Mouse (Mus musculus): Measurements from ENCODE around the gene BC016579.

The BC016579 gene

DNA sequence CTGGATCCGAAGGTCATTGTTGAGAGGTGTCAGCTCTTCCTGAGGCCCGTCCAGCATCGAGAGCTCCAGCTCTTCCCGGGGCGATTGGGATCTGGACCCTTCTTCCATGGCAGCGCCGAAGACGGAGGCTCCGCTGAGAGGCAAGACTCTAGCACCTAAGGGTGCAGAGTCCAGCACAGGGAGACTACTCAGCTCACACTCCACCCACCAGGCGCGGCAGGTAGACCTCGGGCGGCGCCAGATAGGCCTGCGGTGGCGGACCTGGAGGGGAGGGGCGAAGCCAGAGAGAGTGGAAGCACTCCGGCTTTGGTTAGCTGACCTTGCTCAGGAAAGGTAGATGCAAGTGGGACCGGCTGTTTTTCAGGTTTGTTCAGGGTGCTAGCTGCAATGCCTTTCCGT is at the start of gene BC016579:
BC016579 (minus strand) TSS at position 135 of the 399 bp plus-strand sequence.
- DNase-seq (ENCODE audit: low spot score) = peak; percentile 83

DNA sequence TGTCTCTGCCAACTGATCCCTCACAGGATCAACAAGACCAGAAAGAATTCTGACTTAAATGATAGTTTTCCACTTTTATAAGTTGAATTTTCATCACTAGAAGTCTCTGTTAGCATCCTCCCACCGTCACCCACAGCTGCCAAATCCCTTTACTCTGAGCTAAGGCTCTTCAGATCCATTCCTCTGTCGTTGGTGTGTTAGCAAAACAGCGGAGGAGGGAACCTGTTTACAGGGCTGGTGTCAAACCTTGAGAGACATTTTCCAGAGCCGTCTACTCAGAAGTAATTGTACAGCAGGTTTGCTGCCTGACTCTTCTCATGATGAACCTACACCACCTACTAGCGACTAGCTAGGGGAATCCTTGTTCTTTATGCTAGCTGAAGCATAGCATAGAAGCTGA is 45.4 kb upstream of the BC016579 start:
- DNase-seq (ENCODE audit: low spot score) = no peak

DNA sequence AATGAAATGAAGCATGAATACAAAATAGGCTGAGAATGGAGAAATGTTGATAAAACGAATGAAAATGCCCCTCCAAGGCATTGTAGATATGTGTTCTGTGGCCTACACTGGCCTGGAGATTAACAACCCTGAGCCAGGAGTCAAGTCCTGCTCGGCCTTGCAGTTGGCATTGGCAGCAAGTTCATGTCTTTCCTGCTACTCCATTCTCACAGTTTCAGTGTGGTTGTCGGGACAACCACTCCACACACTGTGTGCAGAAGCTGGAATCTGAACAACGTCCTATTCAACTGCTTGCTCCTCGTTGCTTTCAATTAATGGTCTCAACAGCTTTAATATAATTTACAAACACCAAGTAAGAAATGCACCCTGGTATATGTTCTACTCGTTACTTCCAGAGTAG is 44.1 kb upstream of the BC016579 start:
- no peak for DNase-seq (ENCODE audit: low spot score)

DNA sequence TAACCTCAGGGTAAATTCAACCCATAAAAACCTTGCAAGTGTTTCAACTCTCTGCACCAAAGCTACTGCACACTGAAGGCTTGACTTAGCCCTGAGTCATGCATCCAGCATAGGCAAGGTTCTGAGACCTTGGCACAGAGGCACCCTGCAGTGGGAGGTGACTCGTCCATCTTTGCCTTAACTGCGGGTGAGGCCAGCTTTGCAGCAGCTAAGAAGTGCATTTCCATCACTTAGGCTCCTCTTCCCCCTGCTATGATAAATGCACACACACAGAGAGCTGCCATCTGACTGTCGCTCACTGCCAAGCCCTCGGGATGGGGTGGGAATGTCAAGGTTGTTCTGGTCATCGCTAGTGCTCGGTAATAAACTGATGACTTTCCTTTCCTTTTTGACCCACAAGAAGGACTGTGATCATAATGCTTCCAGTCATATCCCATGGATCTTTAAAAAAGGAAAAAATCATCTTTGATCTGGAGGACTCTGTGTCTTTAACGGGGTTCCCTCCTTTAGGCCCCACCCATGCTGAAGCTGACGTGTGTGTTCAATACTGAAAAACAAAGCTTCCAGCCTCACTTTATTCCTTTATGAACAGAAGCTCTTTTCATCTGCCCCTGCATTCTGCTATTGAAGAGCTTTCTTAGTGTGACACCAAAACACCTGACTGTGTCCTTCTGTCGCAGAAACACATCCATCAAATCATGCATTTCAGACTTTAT is 41.7 kb upstream of the BC016579 start:
- no peak for DNase-seq (ENCODE audit: low spot score)

DNA sequence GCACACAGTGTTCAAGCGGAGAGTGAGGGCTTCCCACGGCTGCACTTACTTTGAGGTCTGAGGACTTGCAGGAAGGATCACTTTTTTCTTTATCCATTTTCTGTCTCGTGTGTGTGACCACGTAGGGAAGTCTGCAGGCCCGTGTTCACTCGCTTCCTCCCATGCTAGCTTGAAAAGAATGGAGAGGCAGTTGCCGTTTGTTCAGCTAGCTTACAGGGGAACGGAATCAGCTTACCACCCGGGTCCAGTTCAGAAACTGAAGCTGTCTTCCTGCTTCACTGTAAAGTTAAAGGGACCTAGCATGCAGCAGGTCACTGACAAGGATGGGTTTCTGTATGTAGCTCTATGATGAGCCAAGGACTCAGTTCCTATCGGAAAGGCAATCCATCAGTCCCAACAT is 39.7 kb upstream of the BC016579 start, which contains the start of gene Tmprss7:
Tmprss7 (minus strand) TSS at position 101 of the 400 bp plus-strand sequence.
- DNase-seq (ENCODE audit: low spot score) = no peak

DNA sequence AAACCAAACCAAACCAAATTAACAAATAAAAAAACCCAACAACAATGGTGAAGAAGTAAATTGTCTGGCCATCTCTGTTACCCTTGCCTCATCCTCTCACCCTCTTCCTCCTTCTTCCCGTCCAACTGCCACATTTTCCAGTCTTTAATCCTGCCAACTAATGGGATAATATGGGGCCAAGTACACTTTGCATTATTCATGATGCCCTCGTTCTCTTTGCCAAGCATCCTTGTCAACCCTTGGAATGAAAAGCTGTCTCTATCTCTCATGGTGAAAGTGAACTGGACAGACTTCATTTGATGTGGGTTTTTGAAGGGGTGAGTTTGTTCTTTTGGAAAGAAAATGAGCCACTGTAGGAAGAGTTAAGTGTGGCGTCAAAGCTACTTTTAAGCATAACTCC is 39.0 kb upstream of the BC016579 start:
- no peak for DNase-seq (ENCODE audit: low spot score)

DNA sequence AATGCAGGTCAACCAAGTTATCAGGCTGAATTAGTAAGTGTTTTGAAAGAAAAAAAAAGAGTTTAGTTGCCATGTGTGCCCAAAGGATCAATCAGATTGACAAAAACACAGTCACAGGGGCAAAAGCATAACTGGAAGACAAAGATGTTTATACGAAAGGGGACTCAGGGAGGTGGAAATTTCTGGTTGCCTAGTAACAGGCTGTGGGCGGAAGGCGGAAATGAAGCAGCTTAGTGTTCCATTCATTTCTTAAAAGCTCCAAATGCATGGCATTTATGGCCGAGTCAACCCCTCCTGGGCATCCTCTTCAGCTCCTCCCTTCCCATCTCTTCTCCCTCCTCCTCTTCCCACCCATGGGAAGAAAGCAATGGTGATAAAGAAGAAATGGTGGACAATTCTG is 36.3 kb upstream of the BC016579 start:
- no peak for DNase-seq (ENCODE audit: low spot score)

DNA sequence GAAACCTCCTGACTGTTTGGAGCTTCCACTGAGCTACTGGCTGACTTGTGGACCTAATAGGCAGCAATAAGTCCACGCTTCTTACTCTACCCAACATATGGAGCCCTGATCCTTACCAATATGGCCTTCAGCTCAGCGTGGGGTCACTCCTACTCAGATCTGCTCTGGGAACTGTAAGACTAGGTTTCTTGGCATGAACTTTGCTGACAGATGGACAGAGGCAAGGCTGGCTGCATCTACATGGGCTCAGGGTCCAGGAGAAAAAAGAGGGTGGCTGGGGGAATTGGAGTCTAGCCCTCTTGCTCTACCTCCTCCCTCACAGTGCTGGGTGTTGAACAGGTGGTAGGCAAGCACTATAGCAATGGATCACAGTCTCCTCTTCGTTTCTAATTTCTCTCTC is 33.0 kb upstream of the BC016579 start:
- no peak for DNase-seq (ENCODE audit: low spot score)

DNA sequence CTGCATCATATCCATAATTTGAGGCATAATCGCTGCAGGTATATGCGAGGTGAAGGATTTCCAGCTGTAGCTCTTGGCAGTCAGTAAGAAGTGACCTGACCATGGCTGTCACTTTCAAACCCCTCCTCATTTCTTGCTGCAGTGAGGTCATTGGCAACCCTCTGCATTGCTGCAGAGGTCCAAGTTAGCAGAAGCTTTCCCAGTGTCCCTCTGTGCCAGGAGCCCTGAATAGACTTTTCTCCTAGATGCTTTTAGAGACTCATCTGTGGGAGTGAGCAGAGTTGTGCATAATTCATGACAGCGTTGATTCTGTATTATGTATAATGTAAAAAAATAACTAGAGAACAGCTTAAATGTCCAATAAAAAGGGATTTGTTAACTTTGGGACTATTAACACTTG is 31.4 kb upstream of the BC016579 start:
- DNase-seq (ENCODE audit: low spot score) = no peak

DNA sequence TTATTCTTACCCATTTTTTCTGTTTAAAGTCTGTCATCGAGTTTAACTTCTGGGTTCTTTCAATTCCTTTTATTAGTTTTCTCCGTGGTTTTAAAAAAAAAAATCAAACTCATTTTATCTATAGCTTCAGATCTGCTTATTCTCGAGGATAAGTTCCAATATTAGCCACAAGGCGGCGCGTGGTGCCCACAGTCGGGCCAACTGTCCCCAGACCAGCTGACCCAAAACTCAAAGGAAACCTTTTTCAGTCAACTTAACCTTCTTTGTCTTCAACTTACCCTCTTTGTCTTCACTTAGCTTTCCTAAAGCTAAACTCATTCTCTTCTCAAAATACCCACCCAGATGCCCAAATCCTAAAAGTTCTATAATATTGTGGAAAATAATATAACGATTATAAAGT is 30.9 kb upstream of the BC016579 start:
- DNase-seq (ENCODE audit: low spot score) = peak; percentile 24

DNA sequence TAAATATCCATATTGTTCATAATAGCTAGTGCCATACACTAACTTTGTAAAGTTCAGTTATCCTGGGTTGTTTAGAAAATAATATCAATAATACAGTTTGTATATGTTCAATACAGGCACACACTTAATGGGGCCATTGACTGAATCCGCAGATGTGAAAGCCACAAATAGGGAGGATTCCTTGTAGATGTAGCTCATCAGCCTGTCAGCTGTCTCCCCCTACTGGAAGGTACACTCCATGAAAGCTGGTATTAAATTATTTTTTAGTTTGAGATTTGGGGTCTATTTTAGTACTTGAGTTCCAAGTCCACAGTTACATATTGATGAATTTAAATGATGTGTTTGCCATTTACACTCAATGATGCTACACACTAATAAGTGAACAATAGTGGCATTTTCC is 22.6 kb upstream of the BC016579 start:
- no peak for DNase-seq (ENCODE audit: low spot score)

DNA sequence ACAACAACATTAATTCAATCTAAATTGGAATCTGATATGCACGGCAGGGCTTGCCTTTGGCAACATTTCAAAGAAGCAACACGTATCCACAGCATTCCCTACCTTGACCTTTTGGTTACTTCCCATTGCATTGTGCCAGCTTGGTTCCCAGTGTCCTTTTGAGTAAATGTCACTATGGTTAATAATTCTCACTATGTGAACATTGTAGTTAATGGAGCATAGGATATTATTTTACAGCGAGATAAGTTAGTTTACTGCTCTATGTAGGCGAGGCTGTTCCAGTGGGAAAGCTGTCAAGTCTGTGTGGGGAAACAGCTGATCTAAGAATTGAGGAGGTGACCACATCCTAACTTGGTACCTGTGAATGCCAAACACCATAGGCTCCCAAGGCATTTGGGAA is 16.1 kb upstream of the BC016579 start:
- DNase-seq (ENCODE audit: low spot score) = no peak

DNA sequence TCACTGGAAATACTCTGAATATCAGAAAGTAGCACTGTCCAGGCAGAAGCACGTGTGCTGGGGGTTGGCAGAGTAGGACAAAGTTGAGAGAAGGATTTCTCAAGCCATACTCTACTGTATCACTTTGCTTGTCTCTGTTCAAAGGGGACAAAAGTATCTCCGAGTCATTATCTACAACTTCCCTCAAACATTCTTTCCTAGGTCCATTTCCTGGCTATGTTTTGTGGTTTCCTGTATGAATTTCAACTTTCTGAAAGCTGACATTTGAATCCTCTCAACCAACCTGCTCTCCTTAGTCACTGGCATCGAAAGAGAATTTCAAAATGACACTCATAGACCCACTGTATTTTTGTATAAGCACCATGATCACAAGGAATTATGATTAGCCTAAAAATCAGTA is 14.3 kb upstream of the BC016579 start:
- DNase-seq (ENCODE audit: low spot score) = no peak

DNA sequence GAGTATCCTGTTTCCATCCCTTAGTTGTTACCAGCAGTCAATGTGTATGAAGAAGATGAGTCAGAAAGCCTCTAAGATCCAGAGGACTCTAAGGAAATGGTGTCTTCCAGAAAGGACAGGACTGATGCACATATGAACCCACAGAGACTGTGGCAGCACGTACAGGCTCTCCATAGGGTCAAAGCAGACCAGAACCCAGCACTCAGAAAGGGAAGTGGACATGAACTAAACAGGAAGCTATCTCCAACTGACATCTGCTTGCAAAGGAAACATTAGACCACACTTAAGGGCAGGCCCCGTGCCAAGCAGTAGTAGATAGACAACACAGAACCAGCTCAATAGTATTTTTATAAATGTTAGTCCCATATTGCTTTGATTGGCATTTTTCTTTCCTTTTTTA is 12.3 kb upstream of the BC016579 start:
- DNase-seq (ENCODE audit: low spot score) = no peak

DNA sequence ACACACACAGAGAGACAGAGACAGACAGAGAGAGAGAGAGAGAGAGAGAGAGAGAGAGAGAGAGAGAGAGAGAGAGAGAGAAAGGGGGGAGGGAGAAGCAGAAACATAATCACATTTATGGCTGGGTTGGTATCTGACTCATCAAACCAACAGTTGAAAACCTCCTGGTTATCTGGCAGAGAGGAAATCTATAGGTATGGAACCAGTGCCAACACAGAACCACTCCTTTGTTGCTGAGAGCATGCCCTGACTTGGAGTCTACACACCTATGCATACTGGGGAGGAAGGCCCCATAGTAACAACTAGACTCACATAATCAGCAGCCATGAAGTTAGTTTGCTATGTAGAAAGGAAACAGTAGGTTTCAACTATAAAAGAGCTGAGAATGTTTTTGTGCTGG is 8.5 kb upstream of the BC016579 start:
- no peak for DNase-seq (ENCODE audit: low spot score)

DNA sequence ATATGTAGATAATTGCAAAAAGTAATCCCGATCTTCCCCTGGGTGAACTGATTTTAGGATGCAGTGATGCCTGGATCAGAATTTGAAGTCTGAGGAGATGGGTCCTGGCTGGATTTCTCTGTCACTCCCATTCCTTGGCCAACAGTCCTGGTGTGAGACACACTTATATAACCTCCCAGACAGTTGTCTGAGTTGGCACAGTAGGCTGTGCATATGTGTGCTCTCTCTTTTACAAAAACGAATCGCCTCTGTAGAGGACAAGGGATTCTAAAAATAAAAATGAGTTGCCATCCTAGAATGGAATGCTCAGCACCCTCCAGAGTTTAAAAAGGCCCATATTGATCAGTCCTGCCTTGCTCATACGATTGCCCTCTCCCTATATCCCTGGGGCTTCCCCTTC is 5.7 kb upstream of the BC016579 start:
- no peak for DNase-seq (ENCODE audit: low spot score)

DNA sequence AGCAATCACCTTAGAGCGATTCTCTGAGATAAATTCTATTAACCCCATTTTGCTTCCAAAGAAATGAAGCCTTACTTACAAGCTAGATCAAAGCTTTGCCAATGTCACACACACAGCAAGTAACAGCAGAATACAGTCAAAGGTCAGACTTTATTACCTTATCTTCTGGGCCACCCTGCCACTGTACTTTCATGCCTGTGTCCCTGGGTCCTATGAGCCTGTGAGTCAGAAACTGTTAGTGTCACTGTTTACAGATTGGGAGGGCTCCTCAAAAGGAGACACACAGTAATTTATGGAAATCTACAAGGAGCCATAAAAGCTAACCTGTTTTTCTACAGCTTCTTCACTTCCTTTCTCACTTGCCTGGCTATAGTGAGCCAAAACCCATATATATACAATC is 4.4 kb upstream of the BC016579 start:
- DNase-seq (ENCODE audit: low spot score) = no peak

DNA sequence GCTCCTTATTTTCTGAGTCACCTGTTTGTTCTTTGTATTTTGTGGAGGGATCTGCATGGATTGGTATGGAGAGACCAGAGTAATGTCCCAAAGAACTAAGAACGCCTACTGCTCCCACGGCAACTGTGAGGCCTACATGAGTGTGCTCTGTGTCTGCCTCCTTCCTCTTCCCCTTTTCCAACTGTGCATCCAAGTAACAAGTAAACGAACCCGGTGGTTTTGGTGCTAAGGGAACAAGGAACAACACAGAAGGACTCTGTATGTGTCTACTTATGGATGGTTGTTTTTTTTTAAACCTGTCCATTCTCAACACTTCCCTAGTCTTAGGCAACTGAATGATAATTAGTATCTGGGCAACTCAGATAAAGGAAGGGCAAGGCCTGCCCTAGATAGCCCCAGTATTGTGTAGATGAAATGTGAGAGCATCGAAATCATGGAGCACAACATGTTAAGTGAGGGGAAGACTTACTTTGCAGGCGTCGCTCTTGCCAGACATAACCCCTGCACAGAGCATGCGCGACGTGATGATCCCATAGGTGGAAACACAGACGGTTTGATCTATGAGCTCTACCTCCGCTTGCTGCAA is 3.8 kb upstream of the BC016579 start:
- no peak for DNase-seq (ENCODE audit: low spot score)

DNA sequence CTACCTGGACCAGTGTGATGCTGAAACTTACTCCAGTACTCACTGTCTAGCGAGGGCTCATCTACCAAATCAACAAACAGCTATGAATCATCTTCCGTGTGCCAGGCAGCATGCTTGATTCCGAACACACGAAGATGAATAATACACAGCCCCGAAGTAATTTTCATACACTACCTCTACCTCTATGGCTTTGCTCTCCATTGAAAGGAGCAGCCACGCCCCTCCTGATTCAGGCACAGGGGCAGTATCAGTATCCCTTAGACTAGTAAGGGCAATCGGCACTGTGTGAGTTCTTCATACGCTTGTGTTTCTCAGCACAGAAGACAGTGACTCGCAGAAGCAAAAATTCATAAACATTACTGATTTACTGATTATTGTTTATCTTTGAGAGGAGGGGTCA is 597 bp upstream of the BC016579 start:
- DNase-seq (ENCODE audit: low spot score) = no peak

DNA sequence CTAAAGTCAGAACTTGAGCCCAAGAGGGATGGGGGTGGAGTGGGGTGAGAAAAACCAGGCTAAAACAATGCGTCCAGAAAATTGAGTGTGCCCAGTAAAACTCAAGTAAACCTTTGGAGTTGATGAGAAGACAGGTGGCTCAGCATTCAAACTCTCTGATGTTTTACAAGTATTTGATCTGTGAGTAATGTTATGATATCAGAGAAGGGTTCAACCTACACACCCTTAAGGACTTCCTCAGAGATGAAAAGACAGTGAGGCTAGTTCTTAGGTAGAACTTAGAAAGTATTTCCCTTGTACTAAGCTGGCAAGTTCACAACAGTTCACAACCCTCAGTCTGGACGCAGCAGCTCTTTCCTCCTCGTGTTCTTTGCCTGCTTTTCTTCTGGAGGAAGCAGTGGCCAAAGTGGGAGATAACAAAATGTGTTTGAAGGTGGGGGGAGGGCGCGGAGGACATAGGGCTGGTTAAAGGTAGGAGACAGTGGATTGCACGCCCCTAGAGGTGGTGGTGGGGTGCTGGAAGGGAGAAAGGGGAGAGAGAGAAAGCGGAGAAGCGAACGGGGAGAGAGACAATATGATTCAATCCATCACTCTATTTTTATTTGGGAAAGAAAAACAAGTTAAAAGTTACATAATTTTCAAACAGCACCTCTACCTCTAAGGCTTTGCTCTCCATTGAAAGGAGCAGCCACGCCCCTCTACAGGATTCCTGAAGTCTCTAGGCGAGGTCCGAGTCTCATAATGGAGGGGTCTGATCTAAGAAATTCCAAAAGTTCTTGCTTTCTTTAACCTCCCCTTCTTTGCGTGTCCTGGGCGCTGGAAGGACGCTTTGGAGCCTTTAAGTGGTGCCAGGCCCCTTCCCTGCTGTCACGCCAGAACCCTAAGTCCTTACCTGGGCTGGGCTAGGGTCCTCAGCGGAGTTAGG is 597 bp downstream of the BC016579 start:
- DNase-seq (ENCODE audit: low spot score) = peak; percentile 44

DNA sequence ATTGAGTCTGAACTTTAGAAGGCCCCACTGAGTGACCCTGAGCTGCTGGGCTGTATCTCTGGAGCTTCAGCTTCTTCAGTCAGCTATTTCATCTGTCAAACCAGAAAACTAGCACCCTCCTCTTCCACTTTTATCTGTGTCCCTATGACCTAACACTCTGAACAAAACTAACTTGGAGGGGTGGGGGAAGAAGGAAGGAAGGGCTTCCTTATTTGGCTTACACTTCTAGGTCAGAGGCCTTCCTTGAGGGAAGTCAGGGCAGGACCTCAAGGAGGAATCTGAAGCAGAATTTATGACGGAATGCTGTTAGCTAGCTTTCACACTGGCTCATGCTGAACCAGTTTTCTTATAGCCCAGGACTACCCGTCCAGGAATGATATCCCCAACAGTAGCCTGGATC is 2.4 kb downstream of the BC016579 start:
- peak; percentile 5 for DNase-seq (ENCODE audit: low spot score)

DNA sequence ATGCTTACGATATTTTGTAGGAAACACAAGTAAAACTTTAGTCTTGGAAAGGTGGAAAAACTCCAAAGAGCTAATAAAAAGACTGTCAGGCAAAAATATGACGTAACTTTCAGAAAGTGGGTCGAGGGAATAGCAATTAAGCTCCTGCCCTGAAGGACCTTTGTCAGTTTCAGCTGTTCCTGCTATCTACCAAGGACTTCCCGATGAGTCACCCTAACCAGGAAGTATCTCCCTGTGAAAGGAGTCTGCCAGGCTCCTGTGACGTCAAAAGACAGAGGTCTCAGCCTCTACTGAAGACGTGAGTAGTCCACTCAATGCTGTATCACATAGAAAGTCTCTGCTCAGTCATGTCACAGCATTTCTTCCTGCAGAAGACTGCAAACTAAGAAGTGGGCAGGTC is 9.5 kb downstream of the BC016579 start:
- DNase-seq (ENCODE audit: low spot score) = peak; percentile 10

DNA sequence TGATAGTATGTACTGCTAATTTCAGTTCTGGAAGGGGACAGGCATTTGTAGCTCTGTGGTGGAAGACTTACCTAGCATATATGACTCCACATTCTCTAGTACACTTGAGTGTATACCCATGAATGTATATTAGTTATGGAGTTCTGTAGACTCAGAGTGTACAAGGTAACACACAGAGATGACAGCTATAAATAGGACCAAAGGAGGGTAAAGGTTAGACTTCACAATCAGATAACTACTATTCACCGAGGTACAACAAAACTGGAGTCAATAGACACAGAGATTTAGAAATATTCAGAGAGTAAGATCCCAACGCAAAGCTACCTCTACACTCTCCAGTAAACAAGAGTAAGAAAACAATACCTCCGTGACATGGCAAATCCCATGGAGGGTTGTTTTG is 9.9 kb downstream of the BC016579 start:
- DNase-seq (ENCODE audit: low spot score) = no peak

Data from yolk sac, embryonic 10.5 days (tissue).